In the genomic region with DNA sequence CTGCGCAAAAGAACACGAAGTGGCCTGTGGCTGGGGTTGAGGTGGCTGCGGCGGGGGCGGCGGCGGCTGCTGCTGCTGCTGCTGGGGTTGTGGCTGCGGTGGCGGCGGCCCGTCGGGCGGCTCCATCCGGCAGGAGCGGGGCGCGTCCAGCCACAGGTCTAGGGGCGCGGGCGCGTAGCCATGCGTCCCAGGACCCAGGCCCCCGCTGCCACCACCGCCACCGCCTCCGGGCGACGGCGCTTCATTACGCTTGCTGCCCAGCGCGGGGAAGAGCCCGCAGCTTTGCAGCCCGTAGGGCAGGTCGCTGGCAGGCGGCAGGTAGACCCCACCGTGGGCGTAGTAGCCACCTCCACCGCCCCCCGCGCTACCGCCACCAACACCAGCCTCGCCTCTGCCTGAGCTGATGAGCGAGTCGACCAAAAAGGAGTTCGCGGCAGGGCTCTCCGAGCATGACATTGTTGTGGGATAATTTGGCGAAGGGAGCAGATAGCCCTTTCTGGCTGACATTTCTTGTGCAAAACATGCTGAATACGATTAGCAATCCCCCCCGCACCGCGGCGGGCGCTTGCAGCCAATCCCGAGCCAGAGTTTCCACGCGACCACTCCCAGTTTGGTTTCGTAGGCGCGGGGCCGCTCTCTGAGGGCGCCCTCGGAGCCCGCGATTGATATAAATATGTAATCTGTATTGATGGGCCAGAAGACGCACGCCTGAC, we compare ENCODE assay signal across 9 mouse cellular contexts. TPM values are rescaled to one million over a fixed set of nuclear protein-coding genes. Genes with fewer than 3 reads are reported as not detected.
A peak's percentile ranks its signal among the peaks of the same experiment; 100 is the strongest.
DNase-seq lines count a peak whose midpoint lies in the region.
"Had no signal": no experiment of that assay in that cellular context is flagged by ENCODE, and none has a peak within 500 bp of the region (broad histone marks: within the 10 kb centered on the region; RNA-seq: fewer than 3 reads in every experiment).

No protein-coding gene starts in this region.

- peak; percentile 16 for DNase-seq in thymus, postnatal 4 days
- DNase-seq in thymus, postnatal 10 days (ENCODE audit: low spot score in 2 of 2) = no peak
- DNase-seq in gastrocnemius, postnatal 14 days = peak; percentile 71
- DNase-seq in kidney, postnatal 4 days = peak; percentile 88 to 93
- DNase-seq in cerebellum, postnatal 25 days = no peak
- no peak for DNase-seq in lung, postnatal 10 days
- DNase-seq in frontal cortex, postnatal 10 days (ENCODE audit: low spot score in 2 of 2) = no peak
- DNase-seq: cerebellum, postnatal 36 days had no signal

- intact Hi-C loops in gastrocnemius, postnatal 14 days (cut with DNase I; ENCODE audit: low total_unique reads) = no loop called here

RNA-seq across cellular contexts. Expression of a gene that starts 3.7 kb away (rescaled TPM):
- total RNA-seq in gastrocnemius, postnatal 14 days (2021) = 1 to 10 TPM; 7.8 to 8.3 TPM
- total RNA-seq: layer of hippocampus, postnatal 25 days had no signal

RNA-seq across cellular contexts. Expression of a gene that starts 6.1 kb away (rescaled TPM):
- 10 to 100 TPM; 16.3 to 22.7 TPM for total RNA-seq in gastrocnemius, postnatal 14 days (2021)
- total RNA-seq: layer of hippocampus, postnatal 25 days had no signal

RNA-seq across cellular contexts. Expression of a gene that starts 11.0 kb away (rescaled TPM):
- total RNA-seq in gastrocnemius, postnatal 14 days (2021) = 1 to 10 TPM; 1.5 to 4.0 TPM
- total RNA-seq: layer of hippocampus, postnatal 25 days had no signal

RNA-seq across cellular contexts. Expression of a gene that starts 12.9 kb away (rescaled TPM):
- total RNA-seq in gastrocnemius, postnatal 14 days (2021) = 1 to 10 TPM; 6.3 to 7.3 TPM
- total RNA-seq: layer of hippocampus, postnatal 25 days had no signal

RNA-seq across cellular contexts. Expression of a gene that starts 21.4 kb away (rescaled TPM):
- total RNA-seq in gastrocnemius, postnatal 14 days (2021) = under 1 TPM in 1 of 2 experiments, not detected in 1; 0.51 TPM
- total RNA-seq: layer of hippocampus, postnatal 25 days had no signal

Comparison
In these comparisons a context has a peak if more than half of its experiments do, and no peak if none do; other contexts are left out.
1. DNase-seq: peak in thymus, postnatal 4 days (single experiment), gastrocnemius, postnatal 14 days (single experiment) and kidney, postnatal 4 days (2 of 2); none in thymus, postnatal 10 days (0 of 2), cerebellum, postnatal 25 days (0 of 2), lung, postnatal 10 days (single experiment) and frontal cortex, postnatal 10 days (0 of 2).